Mouse (Mus musculus): ENCODE measurements around the gene Acvr1b.

GRCm38 (mm10) chr15:101176284-101176680 lies 2.4 kb downstream of the Acvr1b start:
- TF ChIP-seq POLR2A (IDR thresholded peaks at IDR 0.05; ENCODE audit: insufficient read length, low read depth) (no peak), MAX (IDR thresholded peaks at IDR 0.05; ENCODE audit: low read depth) (no peak), E2F4 (IDR thresholded peaks at IDR 0.05; ENCODE audit: insufficient read depth) (no peak), TCF12 (IDR thresholded peaks at IDR 0.05; ENCODE audit: insufficient read depth, poor library complexity, severe bottlenecking) (no peak), MYOG (IDR thresholded peaks at IDR 0.05; ENCODE audit: control insufficient read depth in 1 of 3, insufficient read depth in 1 of 3, insufficient read length in 2 of 3, low read depth in 2 of 3) (no peak), REST (IDR thresholded peaks at IDR 0.05; ENCODE audit: insufficient read depth, insufficient read length) (no peak), SRF (IDR thresholded peaks at IDR 0.05; ENCODE audit: control insufficient read depth, insufficient read length, low read depth) (no peak), USF1 (IDR thresholded peaks at IDR 0.05; ENCODE audit: low read depth) (no peak)

All from myocyte (in vitro differentiated cells).